Mouse (Mus musculus): ENCODE measurements around the gene Brpf3.
A peak's percentile ranks its signal among the peaks of the same experiment; 100 is the strongest.

The Brpf3 gene

GRCm38 (mm10) chr17:28874216-28874615 lies 73.3 kb downstream of the Brpf3 start:
- no peak for DNase-seq (ENCODE audit: low spot score)

DNA sequence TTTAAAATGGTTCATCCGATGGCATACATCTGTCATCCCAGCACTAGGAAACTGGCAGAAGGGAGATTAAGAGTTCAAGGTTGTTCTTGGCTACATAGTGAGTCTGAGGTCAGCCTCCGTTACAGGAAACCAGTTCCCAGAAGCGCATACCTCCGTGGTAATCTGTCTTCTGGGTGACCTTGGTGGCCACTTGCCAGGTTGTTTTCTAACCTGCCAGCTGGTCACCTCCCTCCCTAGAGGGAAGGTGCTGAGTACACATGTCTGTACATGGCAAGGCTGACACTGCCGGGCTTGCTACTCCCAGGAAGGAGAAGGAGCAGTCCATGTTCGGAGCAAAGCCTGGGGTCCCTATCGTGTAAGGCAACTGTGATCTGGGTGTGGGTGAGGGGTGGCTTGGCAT lies 73.9 kb downstream of the Brpf3 start:
- DNase-seq (ENCODE audit: low spot score) = peak; percentile 47

GRCm38 (mm10) chr17:28875316-28875715 lies 74.4 kb downstream of the Brpf3 start:
- no peak for DNase-seq (ENCODE audit: low spot score)

GRCm38 (mm10) chr17:28876331-28876730 lies 75.4 kb downstream of the Brpf3 start:
- no peak for DNase-seq (ENCODE audit: low spot score)

DNA sequence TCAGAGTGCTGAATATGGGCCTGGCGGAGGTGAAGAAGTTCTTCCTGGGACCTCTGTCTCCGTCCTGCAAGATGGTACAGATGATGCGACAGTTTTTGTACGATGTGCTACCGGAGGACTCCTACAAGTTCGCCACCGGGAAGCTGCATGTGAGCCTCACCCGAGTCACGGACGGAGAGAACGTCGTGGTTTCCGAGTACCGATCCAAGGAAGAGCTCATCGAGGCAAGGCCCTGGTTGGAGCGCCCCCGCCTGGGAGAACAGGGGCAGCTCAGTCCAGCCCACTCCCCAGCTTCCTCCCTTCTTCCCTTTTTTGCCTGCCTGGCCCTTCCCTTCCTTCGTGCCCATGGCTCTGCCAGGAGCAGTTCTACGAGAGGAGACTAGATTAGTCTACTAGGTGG lies 75.9 kb downstream of the Brpf3 start:
- DNase-seq (ENCODE audit: low spot score) = no peak

DNA sequence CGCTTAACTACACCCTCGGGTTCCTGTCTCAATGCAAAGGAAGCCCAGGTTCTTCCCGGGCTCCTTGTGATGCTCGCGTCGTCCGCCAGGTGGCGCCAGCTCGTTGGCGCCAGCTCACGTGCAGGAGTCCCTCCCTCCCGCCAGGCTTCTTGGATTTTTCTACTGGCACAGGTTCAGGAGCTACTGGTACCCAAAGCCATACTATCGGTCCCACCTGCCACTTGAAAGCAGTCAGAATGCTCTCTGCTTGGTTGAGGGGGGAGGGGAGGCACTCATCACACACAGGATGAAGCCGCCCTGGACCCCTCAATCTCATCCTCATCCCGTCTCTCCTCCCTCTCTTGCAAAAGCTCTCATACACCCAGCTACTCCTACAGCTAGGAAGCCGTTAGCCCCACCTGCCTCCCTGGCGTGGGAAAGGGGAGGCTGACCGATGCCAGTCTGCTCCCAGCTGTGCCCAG lies 79.1 kb downstream of the Brpf3 start:
- DNase-seq (ENCODE audit: low spot score) = peak; percentile 78

GRCm38 (mm10) chr17:28882316-28882715 lies 81.4 kb downstream of the Brpf3 start:
- DNase-seq (ENCODE audit: low spot score) = peak; percentile 54

- no peak for DNase-seq (ENCODE audit: low spot score)
These were observed 81.9 kb downstream of the Brpf3 start for GRCm38 (mm10) chr17:28882810-28883209.

GRCm38 (mm10) chr17:28883941-28884516 lies 83.1 kb downstream of the Brpf3 start:
- DNase-seq (ENCODE audit: low spot score) = no peak

DNA sequence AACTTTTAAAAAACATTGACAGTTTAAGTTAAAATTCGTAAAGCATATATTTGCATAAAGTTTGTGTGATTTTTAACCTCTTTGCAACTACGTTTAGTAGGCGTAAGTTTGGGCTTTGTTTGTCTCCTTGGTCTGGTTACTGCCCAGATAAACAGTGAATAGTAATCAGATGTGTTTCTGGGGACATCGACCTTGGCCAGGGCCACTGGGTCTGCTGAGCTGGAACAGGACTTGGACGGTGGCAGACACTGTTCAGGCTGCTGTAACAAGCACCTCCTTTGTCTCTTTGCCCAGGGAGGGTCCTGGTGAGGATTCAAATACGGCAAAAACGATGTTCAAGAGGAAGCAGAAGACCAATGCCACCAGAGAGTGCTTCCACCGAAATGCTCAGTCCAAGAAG lies 84.3 kb downstream of the Brpf3 start:
- DNase-seq (ENCODE audit: low spot score) = no peak

DNA sequence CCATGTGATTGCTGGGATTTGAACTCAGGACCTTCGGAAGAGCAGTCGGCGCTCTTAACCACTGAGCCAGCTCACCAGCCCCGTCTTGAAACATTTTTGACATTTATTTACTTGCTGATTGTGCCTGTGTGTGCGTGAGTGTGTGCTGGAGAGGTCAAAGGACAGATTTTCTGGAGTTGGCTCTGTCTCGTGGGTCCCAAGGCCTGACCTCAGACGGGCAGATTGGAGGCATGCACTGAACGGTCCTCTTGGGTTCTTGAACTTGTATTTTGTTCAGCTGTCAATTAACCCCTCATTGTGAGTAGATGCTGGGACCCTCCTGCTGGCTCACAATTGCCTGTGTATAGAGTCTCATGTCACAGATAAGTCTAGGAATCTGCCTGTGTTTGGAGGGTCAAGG lies 85.4 kb downstream of the Brpf3 start:
- no peak for DNase-seq (ENCODE audit: low spot score)

All from ovary, postnatal 14 days (tissue).